Mouse (Mus musculus): ENCODE data around the gene Miga2. TPM values are rescaled to one million over a fixed set of nuclear protein-coding genes. Genes with fewer than 3 reads are reported as not detected.

Miga2 gene
- polyA plus RNA-seq, 1 experiment from 2014 or later, result 35.6 TPM

- WGBS, result 72% methylated on average over 4 of the region's 4 CpGs
- no peak overlapping the region for H3K9ac ChIP-seq (replicated peaks; ENCODE audit: low read depth, low read length)
- H3K4me3 ChIP-seq (replicated peaks; ENCODE audit: low read length), result no peak overlapping the region
- no peak overlapping the region for H3K27ac ChIP-seq (ENCODE audit: low read length)
- no peaks in the 10 kb centered on the region for H3K27me3 ChIP-seq (replicated peaks; ENCODE audit: control insufficient read depth, insufficient read depth, low read length)
- no peak for ATAC-seq
- H3K36me3 ChIP-seq (ENCODE audit: control insufficient read depth, insufficient read depth), result no peaks in the 10 kb centered on the region
- peaks cover 29% of the 10 kb centered on the region for H3K4me1 ChIP-seq (replicated peaks; ENCODE audit: control insufficient read depth, insufficient read depth, low read length)
- H3K9me3 ChIP-seq (ENCODE audit: control insufficient read depth, low read length), result no peaks in the 10 kb centered on the region
- no peak overlapping the region for H3K4me2 ChIP-seq (ENCODE audit: low read length)
Observed at GRCm38 (mm10) chr2:30421432-30421831, 57.4 kb downstream of the Miga2 start.

- peaks cover 41% of the 10 kb centered on the region for H3K36me3 ChIP-seq (ENCODE audit: control insufficient read depth, insufficient read depth)
- no peak for ATAC-seq
- no peaks in the 10 kb centered on the region for H3K27me3 ChIP-seq (replicated peaks; ENCODE audit: control insufficient read depth, insufficient read depth, low read length)
- H3K4me2 ChIP-seq (ENCODE audit: low read length), result no peak overlapping the region
- H3K27ac ChIP-seq (ENCODE audit: low read length), result no peak overlapping the region
- H3K4me3 ChIP-seq (replicated peaks; ENCODE audit: low read length), result no peak overlapping the region
- no peak overlapping the region for H3K9ac ChIP-seq (replicated peaks; ENCODE audit: low read depth, low read length)
- no peaks in the 10 kb centered on the region for H3K9me3 ChIP-seq (ENCODE audit: control insufficient read depth, low read length)
- no peaks in the 10 kb centered on the region for H3K4me1 ChIP-seq (replicated peaks; ENCODE audit: control insufficient read depth, insufficient read depth, low read length)
Observed at GRCm38 (mm10) chr2:30429156-30429555, 65.1 kb downstream of the Miga2 start.

Small RNA genes lying within 50 kb of the gene (microRNA-seq; reads per million reads assigned to microRNA genes)
- not detected for gene Gm47292

Other genes starting within 250 kb of the Miga2 start
- gene Zer1, start 239.6 kb upstream of the Miga2 start, polyA plus RNA-seq (2015; fragmentation: Nextera tagmentation; extraction: Ambion mirVana), result 10.9 and 16.5 TPM in 2 replicates
- 10.5 and 12.7 TPM in 2 replicates for gene Tbc1d13, start 230.5 kb upstream of the Miga2 start, polyA plus RNA-seq (2015; fragmentation: Nextera tagmentation; extraction: Ambion mirVana)
- 10.7 and 13.3 TPM in 2 replicates for gene Endog, start 192.7 kb upstream of the Miga2 start, polyA plus RNA-seq (2015; fragmentation: Nextera tagmentation; extraction: Ambion mirVana)
- gene Spout1, start 185.8 kb upstream of the Miga2 start, polyA plus RNA-seq (2015; fragmentation: Nextera tagmentation; extraction: Ambion mirVana), result 63.8 and 65.9 TPM in 2 replicates
- gene Kyat1, start 158.4 kb upstream of the Miga2 start, polyA plus RNA-seq (2015; fragmentation: Nextera tagmentation; extraction: Ambion mirVana), result 15.4 and 16.3 TPM in 2 replicates
- gene Lrrc8a, start 126.5 kb upstream of the Miga2 start, polyA plus RNA-seq (2015; fragmentation: Nextera tagmentation; extraction: Ambion mirVana), result 58.9 and 59.7 TPM in 2 replicates
- gene Gm28035, start 123.7 kb upstream of the Miga2 start, polyA plus RNA-seq (2015; fragmentation: Nextera tagmentation; extraction: Ambion mirVana), result 0.46 and 0.58 TPM in 2 replicates
- gene Phyhd1, start 98.0 kb upstream of the Miga2 start, polyA plus RNA-seq (2015; fragmentation: Nextera tagmentation; extraction: Ambion mirVana), result 9.4 and 9.5 TPM in 2 replicates
- not detected in 2 replicates for gene Gm28038, start 83.2 kb upstream of the Miga2 start, polyA plus RNA-seq (2015; fragmentation: Nextera tagmentation; extraction: Ambion mirVana)
- gene Dolk, start 77.9 kb upstream of the Miga2 start, polyA plus RNA-seq (2015; fragmentation: Nextera tagmentation; extraction: Ambion mirVana), result 30.2 and 35.9 TPM in 2 replicates
- 25.3 and 26.2 TPM in 2 replicates for gene Nup188, start 77.8 kb upstream of the Miga2 start, polyA plus RNA-seq (2015; fragmentation: Nextera tagmentation; extraction: Ambion mirVana)
- 159 and 203 TPM in 2 replicates for gene Sh3glb2, start 4.9 kb upstream of the Miga2 start, polyA plus RNA-seq (2015; fragmentation: Nextera tagmentation; extraction: Ambion mirVana)
- 59.3 and 66.5 TPM in 2 replicates for gene Dolpp1, start 28.0 kb downstream of the Miga2 start, polyA plus RNA-seq (2015; fragmentation: Nextera tagmentation; extraction: Ambion mirVana)
- gene Crat, start 51.6 kb downstream of the Miga2 start, polyA plus RNA-seq (2015; fragmentation: Nextera tagmentation; extraction: Ambion mirVana), result 21.3 and 21.4 TPM in 2 replicates
- 146 and 163 TPM in 2 replicates for gene Ptpa, start 51.8 kb downstream of the Miga2 start, polyA plus RNA-seq (2015; fragmentation: Nextera tagmentation; extraction: Ambion mirVana)
- 1.5 and 1.8 TPM in 2 replicates for gene Ier5l, start 110.0 kb downstream of the Miga2 start, polyA plus RNA-seq (2015; fragmentation: Nextera tagmentation; extraction: Ambion mirVana)
- 0.89 and 0.93 TPM in 2 replicates for gene Cstad, start 230.8 kb downstream of the Miga2 start, polyA plus RNA-seq (2015; fragmentation: Nextera tagmentation; extraction: Ambion mirVana)

Data from forebrain, embryonic 16.5 days (tissue).